Mouse (Mus musculus): Measurements from ENCODE around the gene Cpa4.

Cpa4 gene

GRCm38 (mm10) chr6:30591851-30592404, 23.8 kb downstream of the Cpa4 start:
- DNase-seq (ENCODE audit: low spot score), result peak; percentile 31

GRCm38 (mm10) chr6:30592417-30592974, 24.3 kb downstream of the Cpa4 start:
- DNase-seq (ENCODE audit: low spot score), result peak; percentile 54

GRCm38 (mm10) chr6:30594364-30594763, 26.2 kb downstream of the Cpa4 start:
- no peak for DNase-seq (ENCODE audit: low spot score)

GRCm38 (mm10) chr6:30596230-30596898, 28.2 kb downstream of the Cpa4 start:
- DNase-seq (ENCODE audit: low spot score), result no peak

- DNase-seq (ENCODE audit: low spot score), result no peak
These were observed 31.9 kb downstream of the Cpa4 start for GRCm38 (mm10) chr6:30600033-30600432.

GRCm38 (mm10) chr6:30600995-30601394, 32.8 kb downstream of the Cpa4 start:
- no peak for DNase-seq (ENCODE audit: low spot score)

- no peak for DNase-seq (ENCODE audit: low spot score)
These were observed 36.2 kb downstream of the Cpa4 start for GRCm38 (mm10) chr6:30604342-30604867.

GRCm38 (mm10) chr6:30605111-30605510, 36.9 kb downstream of the Cpa4 start:
- no peak for DNase-seq (ENCODE audit: low spot score)

- no peak for DNase-seq (ENCODE audit: low spot score)
These were observed 37.5 kb downstream of the Cpa4 start for GRCm38 (mm10) chr6:30605672-30606071.

- no peak for DNase-seq (ENCODE audit: low spot score)
These were observed 42.5 kb downstream of the Cpa4 start, which contains the start of gene Cpa5 for GRCm38 (mm10) chr6:30610710-30611109. TSS of gene Cpa5 (plus strand) at chr6:30611010.

- no peak for DNase-seq (ENCODE audit: low spot score)
These were observed 43.0 kb downstream of the Cpa4 start for GRCm38 (mm10) chr6:30611212-30611611.

GRCm38 (mm10) chr6:30614251-30614650, 46.1 kb downstream of the Cpa4 start:
- DNase-seq (ENCODE audit: low spot score), result no peak

- no peak for DNase-seq (ENCODE audit: low spot score)
These were observed 47.6 kb downstream of the Cpa4 start for GRCm38 (mm10) chr6:30615741-30616140.

GRCm38 (mm10) chr6:30616491-30616941, 48.3 kb downstream of the Cpa4 start:
- no peak for DNase-seq (ENCODE audit: low spot score)

GRCm38 (mm10) chr6:30617020-30617958, 49.1 kb downstream of the Cpa4 start:
- peak; percentile 36 for DNase-seq (ENCODE audit: low spot score)

- peak; percentile 77 for DNase-seq (ENCODE audit: low spot score)
These were observed 49.9 kb downstream of the Cpa4 start for GRCm38 (mm10) chr6:30617959-30618590.

- DNase-seq (ENCODE audit: low spot score), result no peak
These were observed 50.6 kb downstream of the Cpa4 start for GRCm38 (mm10) chr6:30618735-30619134.

- DNase-seq (ENCODE audit: low spot score), result no peak
These were observed 51.4 kb downstream of the Cpa4 start for GRCm38 (mm10) chr6:30619606-30620005.

- no peak for DNase-seq (ENCODE audit: low spot score)
These were observed 52.4 kb downstream of the Cpa4 start for GRCm38 (mm10) chr6:30620591-30620990.

GRCm38 (mm10) chr6:30620994-30621393, 52.8 kb downstream of the Cpa4 start:
- DNase-seq (ENCODE audit: low spot score), result no peak

GRCm38 (mm10) chr6:30621986-30622389, 53.8 kb downstream of the Cpa4 start:
- DNase-seq (ENCODE audit: low spot score), result peak; percentile 21

- no peak for DNase-seq (ENCODE audit: low spot score)
These were observed 56.6 kb downstream of the Cpa4 start for GRCm38 (mm10) chr6:30624763-30625162.

All from MN1 (cell line).